Mouse (Mus musculus) megakaryocyte, embryonic 14.5 days (primary cell): ENCODE measurements around the gene Cdc6.

Experiments
- FLI1 ChIP-seq: IDR thresholded peaks from 2 replicates; pipeline ENCODE4 v1.6.1; 2012; ENCODE audit warnings: low read length, inconsistent platforms, mixed read lengths
- GATA1 ChIP-seq: IDR thresholded peaks from 3 replicates; pipeline ENCODE4 v1.6.1; 2012; ENCODE audit warnings: mixed read lengths, low read length, inconsistent platforms, borderline replicate concordance

DNA sequence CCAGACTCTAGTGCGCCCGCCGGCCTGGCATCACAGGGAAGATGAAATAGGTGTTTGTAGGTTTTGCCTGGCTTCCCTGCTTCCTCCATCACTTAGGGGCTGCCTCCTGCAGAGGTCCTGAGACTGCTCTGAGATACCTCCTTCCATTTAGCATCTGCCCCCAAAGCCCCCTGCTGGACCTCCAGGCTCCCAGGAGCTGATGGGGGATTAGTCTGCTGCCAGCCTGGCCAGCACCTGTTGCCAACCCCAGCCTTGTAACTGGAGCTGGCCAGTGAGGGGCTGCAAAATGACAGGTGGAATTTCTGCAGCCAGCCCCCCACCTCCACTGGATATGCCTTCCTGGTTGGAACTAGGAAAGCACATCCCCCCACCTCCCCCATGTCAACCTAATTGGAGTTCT is 33.2 kb downstream of the Cdc6 start:
- TF ChIP-seq GATA1 = no peak
- TF ChIP-seq FLI1 = no peak
